Mouse (Mus musculus): ENCODE results near the gene Misp. TPM values are rescaled to one million over a fixed set of nuclear protein-coding genes. Genes with fewer than 3 reads are reported as not detected.

The Misp gene
- total RNA-seq, 2 experiments from 2014 or later = 0.58 TPM; not detected in 1

DNA sequence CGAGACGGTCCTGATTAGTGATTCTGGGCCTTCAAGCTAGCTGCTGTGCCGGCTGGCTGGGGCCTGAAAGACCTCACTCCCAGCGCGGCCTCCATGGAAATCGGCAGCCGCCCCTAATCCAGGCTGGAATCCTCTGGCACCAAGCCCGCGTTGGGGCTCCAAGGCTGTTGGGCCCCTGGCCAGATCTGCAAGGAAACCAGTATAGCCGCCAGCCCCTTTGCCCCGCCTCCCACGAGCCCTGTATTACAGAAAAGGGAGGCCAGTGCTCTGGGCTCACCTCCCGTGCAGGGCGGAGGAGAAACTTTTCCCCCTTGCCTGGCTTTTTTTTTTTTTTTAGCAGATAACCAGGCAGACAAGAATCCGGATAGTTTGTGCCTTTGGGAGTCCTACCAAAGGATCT is 32.6 kb downstream of the Misp start:
- ATAC-seq (replicated peaks; ENCODE audit: poor library complexity) = 0 out of 2 replicates have a peak, but pooled peaks have one; percentile 5

DNA sequence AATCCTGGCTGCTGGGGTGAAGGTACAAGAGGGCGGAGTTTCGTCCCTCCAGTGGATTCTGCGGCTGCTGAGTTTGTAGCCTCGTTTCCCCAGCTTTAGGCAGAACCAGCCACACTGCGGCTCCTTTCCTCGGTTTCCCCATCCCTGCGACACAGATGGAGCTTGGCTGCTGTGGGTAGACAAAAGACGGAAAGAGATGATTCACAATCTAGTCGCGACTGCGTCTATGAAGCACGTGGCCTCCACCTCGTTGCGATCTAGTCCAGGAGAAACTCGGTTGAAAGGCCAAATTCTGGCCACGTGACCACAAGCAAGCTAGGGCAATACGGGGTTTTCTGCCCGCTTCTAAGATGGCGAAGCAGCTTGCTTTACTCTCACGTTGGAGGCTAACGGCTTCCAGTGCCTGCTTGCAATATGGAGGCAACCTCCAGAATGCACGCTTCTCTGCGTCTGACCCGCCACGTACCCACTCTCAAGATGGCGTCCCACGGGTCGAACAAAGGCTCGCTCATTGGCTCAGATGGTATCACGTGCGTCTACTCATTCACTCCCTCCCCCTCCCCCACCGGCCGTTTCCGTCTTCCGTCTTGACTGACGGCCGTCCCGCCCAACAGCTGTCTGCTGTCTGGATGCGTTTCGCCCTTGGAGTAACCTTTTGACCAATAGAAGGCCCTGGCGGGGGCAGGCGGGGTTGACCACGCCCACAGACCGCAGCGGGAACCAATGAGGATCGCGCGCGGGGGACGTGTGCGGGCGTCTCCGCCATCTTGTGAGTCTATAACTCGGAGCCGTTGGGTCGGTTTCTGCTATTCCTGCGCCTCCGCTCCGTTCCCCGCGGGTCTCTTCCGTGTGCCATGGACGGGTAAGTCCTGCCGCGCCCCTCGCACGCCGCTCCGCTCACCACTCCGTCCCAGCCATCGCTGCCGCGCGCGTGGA is 33.3 kb downstream of the Misp start, which contains the start of gene Ptbp1:
TSS of gene Ptbp1 (plus strand) at position 568 of the 936 bp plus-strand sequence.
- peak; percentile 76 for ATAC-seq (replicated peaks; ENCODE audit: poor library complexity)

DNA sequence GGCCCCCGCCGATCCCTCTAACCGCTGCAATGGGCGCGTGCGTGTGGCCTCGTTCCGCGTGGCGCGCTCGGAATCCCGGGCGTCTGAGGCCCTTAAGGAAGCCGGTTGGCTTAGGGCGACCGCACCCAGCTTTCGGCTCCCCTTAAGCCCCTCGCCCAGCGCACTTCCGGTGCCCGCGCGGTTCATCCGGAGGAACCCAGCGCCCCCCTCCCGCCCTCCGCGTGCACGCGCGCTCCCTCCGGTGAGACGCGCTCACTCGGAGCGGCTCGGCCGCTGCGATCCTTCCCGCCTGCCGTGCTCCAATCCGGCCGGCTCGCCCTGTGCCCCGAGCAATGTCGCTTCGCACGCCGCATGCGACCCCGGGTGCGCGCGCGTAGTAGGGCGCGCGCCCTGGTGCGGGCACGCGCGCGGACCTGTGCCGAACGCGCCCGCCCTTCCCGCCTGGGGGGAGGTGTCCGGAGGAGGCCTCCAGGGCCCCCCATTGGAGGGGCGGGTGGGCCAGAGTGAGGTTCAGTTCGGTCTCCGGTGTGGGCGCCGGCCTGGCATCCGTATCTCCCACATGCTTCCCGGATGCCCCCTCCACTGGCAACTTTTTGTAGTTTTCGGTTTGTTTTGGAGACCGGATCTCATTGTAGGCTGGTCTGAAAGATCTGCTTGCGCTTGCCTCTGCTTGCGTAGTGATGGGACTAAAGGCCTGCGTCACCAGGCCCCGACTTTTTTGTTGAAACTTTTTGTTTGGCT is 34.2 kb downstream of the Misp start:
- ATAC-seq (replicated peaks; ENCODE audit: poor library complexity) = peak; percentile 2

DNA sequence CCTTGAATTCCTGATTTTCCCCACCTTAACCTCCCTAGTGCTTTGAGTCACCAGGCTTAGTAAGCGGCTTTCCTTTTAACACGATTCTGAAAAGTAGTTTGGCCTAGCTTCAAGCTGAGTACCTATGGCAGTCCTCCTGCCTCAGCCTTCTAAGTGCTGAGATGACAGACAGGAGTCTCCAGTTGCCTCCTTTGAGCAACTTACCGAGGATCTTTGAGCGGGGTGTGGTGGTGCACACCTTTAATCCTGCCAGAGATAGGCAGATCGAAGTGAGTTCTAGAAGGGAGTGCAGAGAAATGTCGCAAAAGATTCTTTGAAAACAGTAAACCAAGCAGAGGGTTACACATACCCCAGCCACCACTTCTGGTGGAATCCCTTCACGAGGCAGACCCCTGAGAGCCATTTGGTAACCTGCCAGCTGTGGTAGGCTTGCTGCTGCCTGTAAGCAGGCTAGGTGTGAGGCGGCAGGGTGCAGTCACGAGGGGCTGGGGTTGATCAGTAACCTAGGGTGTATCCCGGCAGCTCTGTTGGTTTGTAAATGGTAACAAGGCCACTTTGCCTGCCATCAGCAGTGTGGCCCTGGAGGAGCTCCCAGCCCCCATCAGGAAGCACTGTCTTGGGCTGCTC is 34.9 kb downstream of the Misp start:
- no peak for ATAC-seq (replicated peaks; ENCODE audit: poor library complexity)

DNA sequence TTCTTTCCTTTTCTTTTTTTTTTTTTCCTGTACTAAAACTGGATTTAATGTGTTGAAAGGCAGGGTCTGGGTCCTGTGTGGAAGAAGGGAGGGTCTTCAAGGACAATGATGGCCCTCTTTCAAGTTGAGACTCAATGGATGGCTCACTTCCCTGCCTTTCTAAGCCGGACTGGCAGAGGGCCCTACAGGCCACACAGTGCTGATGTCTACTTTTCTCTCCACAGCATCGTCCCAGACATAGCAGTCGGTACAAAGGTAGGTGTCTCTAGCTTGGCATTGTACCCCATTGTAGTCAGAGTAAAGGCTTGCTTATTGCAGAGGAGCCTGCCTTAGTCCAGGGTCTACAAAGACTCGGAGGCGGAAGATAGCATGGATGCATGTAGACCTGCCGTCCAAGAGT is 35.5 kb downstream of the Misp start:
- no peak for ATAC-seq (replicated peaks; ENCODE audit: poor library complexity)

DNA sequence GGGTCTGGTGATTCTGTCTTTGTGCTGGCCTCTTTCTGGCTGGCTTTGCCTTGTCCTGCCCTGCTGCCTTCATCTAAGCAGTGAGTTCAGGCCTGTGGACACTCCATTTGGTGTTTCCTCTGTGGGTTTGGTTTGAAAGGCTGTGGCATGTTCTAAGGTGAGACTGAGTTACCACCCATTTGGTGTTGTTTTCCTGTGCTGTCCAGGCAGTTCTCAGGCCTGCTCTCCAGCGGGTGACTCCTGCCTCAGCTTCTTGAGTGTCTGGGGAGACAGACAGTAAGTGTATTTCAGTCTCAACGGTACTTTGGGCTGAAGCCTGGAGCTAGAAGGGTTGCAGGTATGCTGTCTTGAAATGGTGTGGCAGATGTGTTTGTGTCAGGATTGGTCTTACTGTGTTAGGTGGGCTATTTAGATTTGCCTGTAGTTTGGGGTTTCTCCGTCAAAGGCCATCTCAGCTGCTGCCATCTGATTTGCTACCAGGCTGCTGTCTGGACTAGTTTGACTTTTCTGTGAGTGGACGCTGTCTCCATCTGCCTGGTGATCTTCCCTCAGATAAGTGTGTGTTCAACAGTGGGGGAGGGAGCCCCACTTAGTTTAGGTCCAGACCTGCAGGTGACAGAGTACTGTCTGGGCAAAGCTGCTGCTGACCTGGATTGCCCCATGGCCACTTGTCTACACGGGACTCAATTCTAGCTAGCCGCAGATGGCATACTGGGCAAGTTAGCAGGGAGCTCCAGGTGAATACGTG is 36.1 kb downstream of the Misp start:
- no peak for ATAC-seq (replicated peaks; ENCODE audit: poor library complexity)

DNA sequence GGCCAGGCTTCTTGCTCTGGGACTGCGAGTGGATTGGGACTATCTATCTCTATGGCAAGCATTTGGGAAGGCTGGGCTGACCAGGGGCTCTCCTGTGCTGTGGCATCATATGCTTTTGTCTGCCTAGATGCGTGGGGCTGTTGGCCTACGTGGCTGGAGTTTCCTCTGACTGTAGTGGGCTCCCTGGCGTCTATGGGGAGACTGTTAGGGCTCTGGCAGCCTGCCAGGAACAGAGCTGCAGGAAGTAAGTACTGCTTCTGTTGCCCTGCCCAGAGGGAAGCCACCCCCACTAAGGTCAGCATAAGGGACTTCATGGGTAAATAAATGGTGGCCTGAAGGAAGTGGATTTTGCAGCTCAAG is 36.6 kb downstream of the Misp start:
- ATAC-seq (replicated peaks; ENCODE audit: poor library complexity) = no peak

DNA sequence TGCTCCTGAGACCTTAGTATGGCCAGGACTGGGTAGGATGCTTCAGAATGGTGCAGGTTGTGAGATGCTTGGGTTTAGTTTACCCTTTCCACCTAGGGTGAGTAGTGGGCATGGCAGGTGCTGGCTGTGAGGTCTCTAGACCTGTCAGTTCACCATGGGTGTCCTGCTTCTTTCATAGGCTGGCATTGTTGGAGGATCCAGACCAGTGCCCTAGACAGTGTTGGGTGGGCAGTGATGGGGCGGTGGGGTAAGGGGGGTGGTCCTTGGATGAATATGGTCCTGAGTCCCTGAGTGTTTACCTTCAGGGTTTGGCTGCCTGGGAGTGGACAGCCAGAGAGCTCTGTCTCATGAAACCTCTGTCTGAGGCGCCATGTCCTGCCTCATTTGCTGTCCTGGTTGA is 37.1 kb downstream of the Misp start:
- no peak for ATAC-seq (replicated peaks; ENCODE audit: poor library complexity)

DNA sequence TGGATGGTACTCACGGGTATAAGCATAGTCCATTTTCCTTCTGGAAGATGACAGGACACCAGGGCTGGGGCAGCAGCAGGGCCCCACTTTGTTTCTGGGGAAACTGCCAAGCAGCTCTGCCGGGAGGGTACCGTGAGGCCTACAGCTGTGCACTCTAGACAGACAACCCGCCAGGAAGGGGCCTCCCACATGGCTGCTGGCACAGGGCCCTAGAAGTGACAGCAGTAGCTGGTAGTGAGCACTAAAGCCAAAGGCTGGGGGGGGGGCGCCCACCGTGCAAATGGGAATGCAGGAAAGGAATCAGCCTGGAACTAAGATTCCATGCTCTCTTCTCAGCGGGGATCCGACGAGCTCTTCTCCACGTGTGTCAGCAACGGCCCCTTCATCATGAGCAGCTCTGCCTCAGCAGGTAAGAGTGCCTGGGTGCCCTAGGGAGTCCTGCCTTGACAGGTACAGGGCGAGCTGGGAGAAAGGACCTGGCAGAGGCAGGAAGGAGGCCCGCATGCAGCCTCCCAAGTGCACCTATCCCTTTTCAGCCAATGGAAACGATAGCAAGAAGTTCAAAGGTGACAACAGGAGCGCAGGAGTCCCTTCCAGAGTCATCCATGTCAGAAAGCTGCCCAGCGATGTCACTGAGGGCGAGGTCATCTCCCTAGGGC is 37.8 kb downstream of the Misp start:
- ATAC-seq (replicated peaks; ENCODE audit: poor library complexity) = no peak

DNA sequence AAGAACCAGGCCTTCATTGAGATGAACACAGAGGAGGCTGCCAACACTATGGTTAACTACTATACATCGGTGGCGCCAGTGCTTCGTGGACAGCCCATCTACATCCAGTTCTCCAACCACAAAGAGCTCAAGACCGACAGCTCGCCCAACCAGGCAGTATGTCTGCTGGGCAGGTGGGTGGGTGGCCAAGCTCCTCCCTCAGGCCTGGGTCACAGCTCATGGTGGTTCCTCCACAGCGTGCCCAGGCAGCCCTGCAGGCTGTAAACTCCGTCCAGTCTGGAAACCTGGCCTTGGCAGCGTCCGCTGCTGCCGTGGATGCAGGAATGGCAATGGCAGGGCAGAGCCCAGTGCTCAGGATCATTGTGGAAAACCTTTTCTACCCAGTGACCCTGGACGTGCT is 38.3 kb downstream of the Misp start:
- ATAC-seq (replicated peaks; ENCODE audit: poor library complexity) = no peak

DNA sequence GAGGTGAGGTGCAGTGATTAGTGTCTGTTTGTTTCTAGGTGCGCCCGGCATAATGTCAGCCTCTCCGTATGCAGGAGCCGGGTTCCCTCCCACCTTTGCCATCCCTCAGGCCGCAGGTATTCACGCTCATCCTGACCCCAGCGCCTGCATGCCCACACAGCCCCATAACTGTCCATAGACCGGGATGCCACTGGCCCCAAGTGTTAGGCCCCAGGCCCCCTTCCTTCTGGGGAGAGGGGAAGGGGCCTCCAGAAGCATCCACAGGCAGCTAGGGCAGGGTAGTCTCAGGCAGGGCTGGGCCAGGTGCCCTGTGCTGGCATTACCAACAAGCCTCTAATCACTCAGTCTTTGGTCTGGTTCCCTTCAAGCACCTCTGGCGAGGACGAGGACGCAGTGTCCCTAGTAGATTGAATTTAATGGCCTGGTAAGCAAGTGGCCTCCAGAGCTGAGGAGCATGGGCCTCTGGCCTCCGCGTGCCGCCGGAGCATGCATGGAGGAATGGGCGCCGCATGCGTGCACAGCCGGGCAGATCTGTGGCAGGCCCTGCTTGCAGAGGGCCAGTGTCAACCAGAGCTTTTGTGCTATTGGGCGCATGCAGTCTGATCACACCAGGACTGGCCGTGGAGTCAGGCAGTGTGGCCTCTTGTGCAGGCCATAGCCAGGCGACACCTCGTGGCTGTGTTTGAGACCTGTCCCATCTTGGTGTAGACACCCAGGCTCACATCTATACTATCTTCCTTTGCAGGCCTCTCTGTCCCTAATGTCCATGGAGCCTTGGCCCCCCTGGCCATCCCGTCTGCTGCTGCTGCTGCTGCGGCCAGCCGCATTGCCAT is 39.5 kb downstream of the Misp start:
- no peak for ATAC-seq (replicated peaks; ENCODE audit: poor library complexity)

DNA sequence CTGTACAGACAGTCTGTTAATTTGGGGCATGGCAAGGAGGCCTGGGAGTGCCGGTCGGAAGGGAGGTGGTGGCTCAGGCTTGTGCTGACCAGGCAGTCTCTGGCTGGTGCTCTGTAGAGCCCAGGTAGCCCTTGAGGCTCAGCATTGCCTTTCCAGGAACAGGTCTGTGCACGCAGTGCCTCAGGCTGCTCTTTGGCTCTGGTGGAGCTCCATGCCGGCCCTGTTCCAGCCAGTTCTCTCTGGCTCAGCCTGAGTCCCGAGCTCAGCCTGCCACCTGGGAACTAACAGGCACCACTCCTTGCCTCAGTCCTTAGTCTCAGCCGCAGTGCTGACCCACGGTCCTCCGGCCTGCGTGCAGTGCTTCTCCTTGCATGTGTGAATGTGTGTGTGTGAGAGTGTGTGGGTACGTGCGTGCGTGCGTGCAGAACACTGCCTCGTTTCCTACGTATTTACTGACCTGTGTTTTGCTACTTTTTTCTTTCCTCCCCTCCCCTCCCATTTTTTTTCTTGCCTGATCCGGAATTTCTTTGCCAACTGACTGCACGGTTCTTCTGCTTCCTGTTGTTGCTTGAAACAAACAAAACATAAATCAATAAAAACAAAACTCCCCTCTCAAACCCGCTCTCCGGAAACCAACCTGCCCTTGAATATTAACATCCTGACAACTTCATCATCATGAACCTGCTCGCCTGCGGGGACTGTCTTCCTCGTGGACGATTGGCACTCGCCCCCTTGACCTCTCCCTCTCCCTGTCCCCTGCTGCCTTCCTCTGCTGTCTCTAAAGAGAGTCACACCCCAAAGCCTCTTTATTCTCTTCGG is 40.6 kb downstream of the Misp start:
- ATAC-seq (replicated peaks; ENCODE audit: poor library complexity) = no peak

DNA sequence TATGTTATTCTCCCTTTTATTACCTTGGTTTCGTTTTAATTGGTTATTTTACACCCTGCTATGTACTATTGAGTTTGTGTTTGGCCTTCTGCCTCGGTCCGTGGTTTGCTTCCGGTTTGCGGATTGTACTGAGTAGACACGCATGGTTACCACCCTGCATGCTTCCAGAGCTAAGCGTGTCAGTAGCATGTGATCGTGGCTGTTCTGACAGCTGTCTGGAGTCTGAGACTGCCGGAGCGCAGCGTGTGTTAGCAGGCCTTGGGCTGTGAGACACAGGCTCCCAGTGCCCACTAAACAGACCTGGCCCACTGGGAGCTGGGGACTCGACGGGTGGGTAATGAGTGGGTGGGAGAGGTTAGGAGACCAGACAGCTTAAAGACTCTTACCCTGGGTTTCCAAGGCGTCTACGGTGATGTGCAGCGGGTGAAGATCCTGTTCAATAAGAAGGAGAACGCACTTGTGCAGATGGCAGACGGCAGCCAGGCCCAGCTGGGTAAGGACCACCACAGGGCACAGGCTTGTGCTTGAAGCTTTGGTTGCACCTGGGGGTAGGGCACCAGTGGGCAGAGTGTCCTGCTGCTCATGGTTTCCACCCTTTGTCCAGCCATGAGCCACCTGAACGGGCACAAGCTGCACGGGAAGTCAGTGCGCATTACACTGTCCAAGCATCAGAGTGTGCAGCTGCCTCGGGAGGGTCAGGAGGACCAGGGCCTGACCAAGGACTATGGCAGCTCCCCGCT is 41.4 kb downstream of the Misp start:
- ATAC-seq (replicated peaks; ENCODE audit: poor library complexity) = no peak

DNA sequence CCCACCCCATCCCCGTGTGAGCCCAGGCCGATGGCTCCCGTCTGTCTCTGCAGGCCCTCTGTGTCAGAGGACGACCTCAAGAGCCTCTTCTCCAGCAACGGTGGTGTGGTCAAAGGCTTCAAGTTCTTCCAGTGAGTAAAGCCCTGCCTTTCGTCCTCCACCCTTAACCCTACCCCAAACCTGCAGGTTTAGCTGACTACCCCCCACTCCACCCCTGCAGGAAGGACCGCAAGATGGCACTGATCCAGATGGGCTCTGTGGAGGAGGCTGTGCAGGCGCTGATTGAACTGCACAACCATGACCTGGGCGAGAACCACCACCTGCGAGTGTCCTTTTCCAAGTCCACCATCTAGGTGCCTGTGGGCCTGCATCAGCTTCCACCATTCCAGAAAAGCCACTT is 42.1 kb downstream of the Misp start:
- ATAC-seq (replicated peaks; ENCODE audit: poor library complexity) = no peak

DNA sequence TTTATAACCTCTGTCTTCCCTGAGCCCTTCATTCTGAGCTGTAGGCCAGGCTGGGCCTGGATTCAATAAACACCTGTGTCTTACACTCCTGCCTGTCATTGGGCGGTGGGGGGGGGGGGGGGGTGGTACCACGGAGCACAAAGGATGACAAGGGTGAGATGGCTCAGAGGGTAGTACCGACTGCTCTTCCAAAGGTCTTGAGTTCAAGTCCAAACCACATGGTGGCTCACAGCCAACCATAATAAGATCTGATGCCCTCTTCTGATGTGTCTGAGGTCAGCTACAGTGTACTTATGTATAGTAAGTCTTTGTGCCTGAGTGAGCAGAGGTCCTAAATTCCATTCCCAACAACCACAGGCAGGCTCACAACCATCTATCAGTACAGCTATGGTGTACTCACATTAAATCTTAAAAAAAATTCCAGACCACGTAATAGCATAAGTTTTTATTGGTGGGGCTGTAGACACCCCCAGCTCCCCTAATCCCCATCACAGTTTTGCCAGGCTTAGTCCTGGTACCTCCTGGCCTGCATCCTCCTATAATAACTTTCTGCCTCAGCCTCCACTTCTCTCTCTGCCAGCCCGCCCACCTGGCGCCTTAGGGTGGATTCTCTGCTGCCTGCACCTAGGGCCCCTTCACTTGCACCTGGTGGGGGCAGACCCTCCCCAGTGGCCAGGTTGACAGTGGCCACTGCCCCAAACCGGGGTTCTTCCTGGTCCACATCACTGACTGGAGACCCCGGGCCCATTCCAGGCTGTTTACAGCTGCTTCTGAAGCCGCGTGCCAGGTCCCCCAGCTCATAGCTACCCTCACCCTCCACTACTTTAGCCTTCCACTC is 43.8 kb downstream of the Misp start:
- peak; percentile 11; the same call in 1 of the 2 replicates for ATAC-seq (replicated peaks; ENCODE audit: poor library complexity)

DNA sequence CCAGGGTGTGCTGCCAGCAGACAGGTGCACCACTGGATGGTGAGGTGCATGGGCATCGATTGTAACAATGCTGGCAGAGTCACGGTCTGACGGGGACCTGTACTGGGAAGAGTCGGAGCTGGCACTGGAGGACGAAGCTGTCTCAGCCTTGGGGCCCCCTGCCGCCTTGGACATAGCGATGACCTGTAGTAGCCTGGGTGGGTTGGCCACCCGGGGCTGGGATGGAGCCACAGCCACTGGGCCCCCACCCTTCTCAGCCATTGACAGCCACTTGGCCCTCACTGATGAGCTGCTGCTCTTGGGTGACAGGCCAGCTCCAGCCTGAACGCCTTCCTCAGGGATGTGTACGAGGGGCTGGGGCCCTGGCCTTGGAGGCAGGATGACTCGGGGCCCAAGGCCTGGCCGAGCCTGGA is 44.4 kb downstream of the Misp start:
- peak; percentile 3; the same call in 1 of the 2 replicates for ATAC-seq (replicated peaks; ENCODE audit: poor library complexity)

DNA sequence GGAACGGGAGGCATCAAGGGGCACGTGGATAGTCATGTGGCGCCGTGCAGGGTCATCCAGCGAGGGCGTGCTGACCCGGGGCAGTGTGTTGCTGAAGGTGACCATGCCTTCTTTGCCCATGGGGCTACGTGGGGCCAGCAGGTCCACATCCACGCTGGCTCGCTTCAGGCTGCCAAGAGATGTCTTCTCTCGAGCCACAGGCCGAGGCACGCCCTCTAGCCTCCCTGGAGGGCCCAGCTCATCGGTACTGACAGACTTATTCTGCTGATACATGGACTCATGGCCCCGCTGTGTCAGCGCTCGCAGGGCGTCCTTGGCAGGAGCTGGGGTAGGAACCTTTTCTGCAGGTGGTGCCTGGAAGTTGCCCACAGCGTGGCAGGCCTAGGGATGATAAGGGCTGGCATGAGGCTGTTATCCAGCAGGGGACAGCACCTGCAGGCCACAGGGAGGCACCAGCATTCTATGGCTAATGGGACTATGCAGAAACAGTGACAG is 45.1 kb downstream of the Misp start:
- peak; percentile 76 for ATAC-seq (replicated peaks; ENCODE audit: poor library complexity)
